Mouse (Mus musculus) neural tube, embryonic 13.5 days (tissue): ENCODE data around the gene Sorbs2. TPM values are rescaled to one million over a fixed set of nuclear protein-coding genes. Genes with fewer than 3 reads are reported as not detected.

ENCODE experiments used
- ATAC-seq: fragments of 200-750 bp; cut with Nextera tagmentation; 2 replicates; pipeline ENCODE4 v1.8.0; 2017; ENCODE audit warnings: low read depth, mild to moderate bottlenecking, moderate TSS enrichment, moderate library complexity
- H3K27ac ChIP-seq: fragments of 300-500 bp; sonication (generic); replicated peaks from 2 replicates; pipeline ENCODE4 v1.5.1; 2015; ENCODE audit warnings: moderate library complexity, mild to moderate bottlenecking, inconsistent platforms
- H3K27me3 ChIP-seq: fragments of 300-500 bp; sonication (generic); 2 replicates; pipeline ENCODE4 v1.6.1; 2015; ENCODE audit warnings: mild to moderate bottlenecking, inconsistent platforms
- H3K36me3 ChIP-seq: fragments of 300-500 bp; sonication (generic); 2 replicates; pipeline ENCODE4 v1.6.1; 2015; ENCODE audit warnings: mild to moderate bottlenecking, inconsistent platforms
- H3K4me1 ChIP-seq: fragments of 300-500 bp; sonication (generic); replicated peaks from 2 replicates; pipeline ENCODE4 v1.6.1; 2015; ENCODE audit warnings: inconsistent platforms
- H3K4me2 ChIP-seq: fragments of 300-500 bp; sonication (generic); 2 replicates; pipeline ENCODE4 v1.6.1; 2015; ENCODE audit warnings: inconsistent platforms, mild to moderate bottlenecking, moderate library complexity
- H3K4me3 ChIP-seq: fragments of 300-500 bp; sonication (generic); 2 replicates; pipeline ENCODE4 v1.5.1; 2015; ENCODE audit warnings: mild to moderate bottlenecking, inconsistent platforms
- H3K9ac ChIP-seq: fragments of 300-500 bp; sonication (generic); 2 replicates; pipeline ENCODE4 v1.6.1; 2015; ENCODE audit warnings: moderate library complexity, mild to moderate bottlenecking, inconsistent platforms
- H3K9me3 ChIP-seq: fragments of 300-500 bp; sonication (generic); 2 replicates; pipeline ENCODE4 v1.6.1; 2016; ENCODE audit warnings: inconsistent platforms
- WGBS: fragments of 180-500 bp; shearing (Covaris S2); methylation state at CpG from one replicate; pipeline ENCODE4 v1.1.7; 2015; 5-methylcytosine and 5-hydroxymethylcytosine counted together
- polyA plus RNA-seq: library from polyadenylated mRNA; unstranded; fragments of >200 nt; fragmentation: Nextera tagmentation; extraction: Ambion mirVana; gene quantifications from 2 replicates; pipeline ENCODE4 v1.2.1, GENCODE M21; 2015

The Sorbs2 gene
- polyA plus RNA-seq, 1 experiment from 2014 or later = 50.5 TPM

- no peaks in the 10 kb centered on the region for H3K4me1 ChIP-seq
- WGBS = 91% methylated on average over 9 of the region's 9 CpGs
- no peak overlapping the region for H3K9ac ChIP-seq
- H3K27ac ChIP-seq = no peak overlapping the region
- no peak overlapping the region for H3K4me2 ChIP-seq
- ATAC-seq = no peak
- peaks cover 47% of the 10 kb centered on the region for H3K36me3 ChIP-seq
- H3K9me3 ChIP-seq = no peaks in the 10 kb centered on the region
- H3K4me3 ChIP-seq = no peak overlapping the region
- no peaks in the 10 kb centered on the region for H3K27me3 ChIP-seq
Observed at GRCm38 (mm10) chr8:45776366-45776765, 268.8 kb downstream of the Sorbs2 start.

- no peaks in the 10 kb centered on the region for H3K27me3 ChIP-seq
- no peak for ATAC-seq
- 94% methylated on average over 7 of the region's 7 CpGs for WGBS
- peaks cover 41% of the 10 kb centered on the region for H3K36me3 ChIP-seq
- H3K27ac ChIP-seq = no peak overlapping the region
- H3K9ac ChIP-seq = no peak overlapping the region
- H3K4me1 ChIP-seq = no peaks in the 10 kb centered on the region
- H3K4me2 ChIP-seq = no peak overlapping the region
- H3K4me3 ChIP-seq = no peak overlapping the region
- H3K9me3 ChIP-seq = no peaks in the 10 kb centered on the region
Observed at GRCm38 (mm10) chr8:45776977-45777376, 269.4 kb downstream of the Sorbs2 start.

GRCm38 (mm10) chr8:45780585-45780984, 273.0 kb downstream of the Sorbs2 start:
- 70% methylated on average over 4 of the region's 4 CpGs for WGBS
- Histone ChIP-seq H3K27ac (no peak overlapping the region), H3K4me1 (no peaks in the 10 kb centered on the region), H3K9me3 (no peaks in the 10 kb centered on the region), H3K9ac (no peak overlapping the region), H3K36me3 (peaks cover 34% of the 10 kb centered on the region), H3K27me3 (no peaks in the 10 kb centered on the region), H3K4me2 (no peak overlapping the region), H3K4me3 (no peak overlapping the region)
- ATAC-seq = no peak

- no peak overlapping the region for H3K4me3 ChIP-seq
- no peaks in the 10 kb centered on the region for H3K27me3 ChIP-seq
- H3K4me1 ChIP-seq = no peaks in the 10 kb centered on the region
- H3K36me3 ChIP-seq = peaks cover 28% of the 10 kb centered on the region
- no peaks in the 10 kb centered on the region for H3K9me3 ChIP-seq
- H3K4me2 ChIP-seq = no peak overlapping the region
- 84% methylated on average over 3 of the region's 3 CpGs for WGBS
- no peak for ATAC-seq
- no peak overlapping the region for H3K27ac ChIP-seq
- H3K9ac ChIP-seq = no peak overlapping the region
Observed at GRCm38 (mm10) chr8:45788610-45789009, 281.0 kb downstream of the Sorbs2 start.

- Histone ChIP-seq H3K4me2 (no peak overlapping the region), H3K27ac (no peak overlapping the region), H3K36me3 (peaks cover 49% of the 10 kb centered on the region), H3K4me3 (no peak overlapping the region), H3K9me3 (no peaks in the 10 kb centered on the region), H3K9ac (no peak overlapping the region), H3K4me1 (no peaks in the 10 kb centered on the region), H3K27me3 (no peaks in the 10 kb centered on the region)
- ATAC-seq = no peak
- WGBS = 84% methylated on average over 14 of the region's 14 CpGs
Observed at GRCm38 (mm10) chr8:45794847-45795246, 287.3 kb downstream of the Sorbs2 start.

GRCm38 (mm10) chr8:45796331-45796740, 288.7 kb downstream of the Sorbs2 start:
- Histone ChIP-seq H3K27me3 (no peaks in the 10 kb centered on the region), H3K27ac (no peak overlapping the region), H3K9ac (no peak overlapping the region), H3K4me3 (no peak overlapping the region), H3K36me3 (peaks cover 58% of the 10 kb centered on the region), H3K9me3 (no peaks in the 10 kb centered on the region), H3K4me2 (no peak overlapping the region), H3K4me1 (no peaks in the 10 kb centered on the region)
- 64% methylated on average over 11 of the region's 11 CpGs for WGBS
- ATAC-seq = peak; percentile 40; the same call in 1 of the 2 replicates

- no peaks in the 10 kb centered on the region for H3K4me1 ChIP-seq
- WGBS = 95% methylated on average over 4 of the region's 4 CpGs
- H3K36me3 ChIP-seq = peaks cover 58% of the 10 kb centered on the region
- H3K4me2 ChIP-seq = no peak overlapping the region
- no peak overlapping the region for H3K4me3 ChIP-seq
- H3K27ac ChIP-seq = no peak overlapping the region
- ATAC-seq = no peak
- H3K9me3 ChIP-seq = no peaks in the 10 kb centered on the region
- H3K9ac ChIP-seq = no peak overlapping the region
- H3K27me3 ChIP-seq = no peaks in the 10 kb centered on the region
Observed at GRCm38 (mm10) chr8:45799517-45799916, 291.9 kb downstream of the Sorbs2 start.

- Histone ChIP-seq H3K27me3 (no peaks in the 10 kb centered on the region), H3K4me3 (no peak overlapping the region), H3K9me3 (no peaks in the 10 kb centered on the region), H3K4me1 (no peaks in the 10 kb centered on the region), H3K4me2 (no peak overlapping the region), H3K9ac (no peak overlapping the region), H3K27ac (no peak overlapping the region), H3K36me3 (peaks cover 66% of the 10 kb centered on the region)
- ATAC-seq = no peak
- WGBS = 94% methylated on average over 6 of the region's 6 CpGs
Observed at GRCm38 (mm10) chr8:45808597-45808996, 301.0 kb downstream of the Sorbs2 start.

- no peak overlapping the region for H3K27ac ChIP-seq
- H3K4me3 ChIP-seq = no peak overlapping the region
- H3K4me2 ChIP-seq = no peak overlapping the region
- peak; percentile 36; the same call in 1 of the 2 replicates for ATAC-seq
- H3K27me3 ChIP-seq = no peaks in the 10 kb centered on the region
- no peaks in the 10 kb centered on the region for H3K9me3 ChIP-seq
- peaks cover 39% of the 10 kb centered on the region for H3K36me3 ChIP-seq
- H3K4me1 ChIP-seq = no peaks in the 10 kb centered on the region
- WGBS = 22% methylated on average over 7 of the region's 7 CpGs
- no peak overlapping the region for H3K9ac ChIP-seq
Observed at GRCm38 (mm10) chr8:45816765-45817426, 309.3 kb downstream of the Sorbs2 start.

GRCm38 (mm10) chr8:45821650-45822049, 314.1 kb downstream of the Sorbs2 start:
- 78% methylated on average over 5 of the region's 5 CpGs for WGBS
- H3K36me3 ChIP-seq = peaks cover 46% of the 10 kb centered on the region
- no peak overlapping the region for H3K4me3 ChIP-seq
- H3K27me3 ChIP-seq = no peaks in the 10 kb centered on the region
- no peak for ATAC-seq
- no peak overlapping the region for H3K9ac ChIP-seq
- H3K27ac ChIP-seq = no peak overlapping the region
- no peak overlapping the region for H3K4me2 ChIP-seq
- H3K4me1 ChIP-seq = no peaks in the 10 kb centered on the region
- H3K9me3 ChIP-seq = no peaks in the 10 kb centered on the region

GRCm38 (mm10) chr8:45829985-45830548, 322.5 kb downstream of the Sorbs2 start:
- WGBS = 82% methylated on average over 2 of the region's 2 CpGs

GRCm38 (mm10) chr8:45833896-45834295, 326.3 kb downstream of the Sorbs2 start:
- Histone ChIP-seq H3K4me2 (no peak overlapping the region), H3K36me3 (no peaks in the 10 kb centered on the region), H3K9me3 (no peaks in the 10 kb centered on the region), H3K4me1 (no peaks in the 10 kb centered on the region), H3K4me3 (no peak overlapping the region), H3K9ac (no peak overlapping the region), H3K27ac (no peak overlapping the region), H3K27me3 (no peaks in the 10 kb centered on the region; the same call in 1 of the 2 replicates)
- ATAC-seq = no peak
- 69% methylated on average over 2 of the region's 2 CpGs for WGBS

More at GRCm38 (mm10) chr8:45829985-45830548, 322.5 kb downstream of the Sorbs2 start:
- no peaks in the 10 kb centered on the region for H3K27me3 ChIP-seq
- H3K27ac ChIP-seq = no peak overlapping the region
- no peak overlapping the region for H3K4me2 ChIP-seq
- no peak overlapping the region for H3K9ac ChIP-seq
- no peaks in the 10 kb centered on the region for H3K4me1 ChIP-seq
- H3K9me3 ChIP-seq = no peaks in the 10 kb centered on the region
- no peak for ATAC-seq
- H3K4me3 ChIP-seq = no peak overlapping the region
- peaks cover 14% of the 10 kb centered on the region for H3K36me3 ChIP-seq

GRCm38 (mm10) chr8:45843306-45843705, 335.7 kb downstream of the Sorbs2 start:
- peak; percentile 73 for ATAC-seq
- no peaks in the 10 kb centered on the region for H3K36me3 ChIP-seq
- no peaks in the 10 kb centered on the region for H3K9me3 ChIP-seq
- H3K27ac ChIP-seq = peak overlapping the region; percentile 54
- H3K4me1 ChIP-seq = peaks cover 28% of the 10 kb centered on the region
- H3K4me3 ChIP-seq = no peak overlapping the region
- no peak overlapping the region for H3K9ac ChIP-seq
- WGBS = 41% methylated on average over 5 of the region's 5 CpGs
- H3K4me2 ChIP-seq = no peak overlapping the region
- H3K27me3 ChIP-seq = no peaks in the 10 kb centered on the region
